Mouse (Mus musculus): ENCODE data around the gene Hoxc11. TPM values are rescaled to one million over a fixed set of nuclear protein-coding genes. Genes with fewer than 3 reads are reported as not detected.

Gene Hoxc11
- total and polyA plus RNA-seq, 3 experiments, result not detected

GRCm38 (mm10) chr15:102922012-102922362 is 32.2 kb upstream of the Hoxc11 start:
- H3K4me3 ChIP-seq (ENCODE audit: control insufficient read depth in 1 of 2, insufficient read depth in 1 of 2, low read depth in 2 of 2, low read length in 2 of 2), result no peak overlapping the region
- H3K27me3 ChIP-seq (ENCODE audit: control insufficient read depth in 1 of 2, insufficient read depth in 2 of 2, low read length in 2 of 2), result peaks cover 11 to 25% of the 10 kb centered on the region in 2 experiments
- no peak overlapping the region for H3K27ac ChIP-seq (ENCODE audit: control insufficient read depth, low read depth, low read length)
- TF ChIP-seq CTCF (IDR thresholded peaks at IDR 0.05 in 2 of 3, conservative IDR thresholded peaks at IDR 0.05 in 1 of 3; ENCODE audit: control insufficient read depth in 1 of 3, insufficient read depth in 1 of 3, low read depth in 2 of 3, low read length in 3 of 3, poor library complexity in 1 of 3, severe bottlenecking in 1 of 3), result no peak
- no peak for TF ChIP-seq ZKSCAN1 (IDR thresholded peaks at IDR 0.05; ENCODE audit: low read depth, low read length)
- no peak for TF ChIP-seq SMC3 (IDR thresholded peaks at IDR 0.05; ENCODE audit: low read depth, low read length)
- TF ChIP-seq POLR2AphosphoS5 (IDR thresholded peaks at IDR 0.05; ENCODE audit: borderline replicate concordance, low read depth, low read length), result no peak
- TF ChIP-seq MAFK (IDR thresholded peaks at IDR 0.05; ENCODE audit: borderline replicate concordance, low read depth, low read length), result no peak
- TF ChIP-seq RCOR1 (IDR thresholded peaks at IDR 0.05; ENCODE audit: low read depth, low read length), result no peak
- TF ChIP-seq MEF2A (IDR thresholded peaks at IDR 0.05; ENCODE audit: extremely low read depth, insufficient replicate concordance, low read depth, low read length, poor library complexity, severe bottlenecking), result no peak
- no peak for TF ChIP-seq ELF1 (IDR thresholded peaks at IDR 0.05; ENCODE audit: low read depth, low read length)
- TF ChIP-seq GATA1 (IDR thresholded peaks at IDR 0.05; ENCODE audit: low read depth, low read length), result no peak
- TF ChIP-seq EP300 (IDR thresholded peaks at IDR 0.05; ENCODE audit: low read depth in 1 of 2, low read length in 2 of 2), result no peak
- no peak for TF ChIP-seq KAT2A (conservative IDR thresholded peaks at IDR 0.05; ENCODE audit: low read depth, low read length)
- TF ChIP-seq TAL1 (IDR thresholded peaks at IDR 0.05; ENCODE audit: low read length), result no peak
- TF ChIP-seq ETS1 (IDR thresholded peaks at IDR 0.05; ENCODE audit: low read depth, low read length), result no peak
- no peak for DNase-seq (ENCODE audit: low read depth, low spot score)
- H3K79me2 ChIP-seq (ENCODE audit: control insufficient read depth, insufficient read depth, low read length, poor library complexity), result no peaks in the 10 kb centered on the region
- no peaks in the 10 kb centered on the region for H3K36me3 ChIP-seq (ENCODE audit: control insufficient read depth in 1 of 2, insufficient read depth in 2 of 2, low read length in 2 of 2)
- H3K9ac ChIP-seq (ENCODE audit: control insufficient read depth, low read depth, low read length, poor library complexity, severe bottlenecking), result no peak overlapping the region
- H3K9me3 ChIP-seq (replicated peaks; ENCODE audit: insufficient read depth, low read length), result no peaks in the 10 kb centered on the region
- no peaks in the 10 kb centered on the region for H3K4me1 ChIP-seq (ENCODE audit: control insufficient read depth in 1 of 2, insufficient read depth in 2 of 2, low read length in 2 of 2)

GRCm38 (mm10) chr15:102922636-102923500 is 31.4 kb upstream of the Hoxc11 start:
- TF ChIP-seq USF1 (IDR thresholded peaks at IDR 0.05; ENCODE audit: low read depth, low read length) (no peak), HCFC1 (IDR thresholded peaks at IDR 0.05; ENCODE audit: low read depth, low read length) (no peak), MYC (IDR thresholded peaks at IDR 0.05; ENCODE audit: low read depth, low read length) (no peak), ZC3H11A (IDR thresholded peaks at IDR 0.05; ENCODE audit: low read depth, low read length) (no peak), ZKSCAN1 (IDR thresholded peaks at IDR 0.05; ENCODE audit: low read depth, low read length) (no peak), KAT2A (conservative IDR thresholded peaks at IDR 0.05; ENCODE audit: low read depth, low read length) (no peak), GATA1 (IDR thresholded peaks at IDR 0.05; ENCODE audit: low read depth, low read length) (no peak), GABPA (IDR thresholded peaks at IDR 0.05; ENCODE audit: low read depth, low read length) (no peak), MAZ (IDR thresholded peaks at IDR 0.05; ENCODE audit: low read depth, low read length) (no peak), USF2 (IDR thresholded peaks at IDR 0.05; ENCODE audit: borderline replicate concordance in 1 of 2, insufficient read depth in 1 of 2, low read depth in 1 of 2, low read length in 2 of 2) (no peak), POLR2AphosphoS2 (IDR thresholded peaks at IDR 0.05; ENCODE audit: low read length) (no peak), E2F4 (IDR thresholded peaks at IDR 0.05; ENCODE audit: borderline replicate concordance, low read depth, low read length) (no peak)
- H3K9ac ChIP-seq (ENCODE audit: control insufficient read depth, low read depth, low read length, poor library complexity, severe bottlenecking), result no peak overlapping the region
- DNase-seq (ENCODE audit: low read depth, low spot score), result no peak

More at GRCm38 (mm10) chr15:102922636-102923500, 31.4 kb upstream of the Hoxc11 start:
- H3K27me3 ChIP-seq (ENCODE audit: control insufficient read depth in 1 of 2, insufficient read depth in 2 of 2, low read length in 2 of 2), result peaks cover 12 to 24% of the 10 kb centered on the region in 2 experiments
- no peaks in the 10 kb centered on the region for H3K79me2 ChIP-seq (ENCODE audit: control insufficient read depth, insufficient read depth, low read length, poor library complexity)
- no peaks in the 10 kb centered on the region for H3K4me1 ChIP-seq (ENCODE audit: control insufficient read depth in 1 of 2, insufficient read depth in 2 of 2, low read length in 2 of 2)
- H3K36me3 ChIP-seq (ENCODE audit: control insufficient read depth in 1 of 2, insufficient read depth in 2 of 2, low read length in 2 of 2), result no peaks in the 10 kb centered on the region
- no peak overlapping the region for H3K4me3 ChIP-seq (ENCODE audit: control insufficient read depth in 1 of 2, insufficient read depth in 1 of 2, low read depth in 2 of 2, low read length in 2 of 2)
- no peaks in the 10 kb centered on the region for H3K9me3 ChIP-seq (replicated peaks; ENCODE audit: insufficient read depth, low read length)
- H3K27ac ChIP-seq (ENCODE audit: control insufficient read depth, low read depth, low read length), result no peak overlapping the region
